Mouse (Mus musculus) gonadal fat pad, adult 2 months (tissue): ENCODE data around the gene Tmprss11f. TPM values are rescaled to one million over a fixed set of nuclear protein-coding genes. Genes with fewer than 3 reads are reported as not detected.
A peak's percentile ranks its signal among the peaks of the same experiment; 100 is the strongest.
"Not testable (repeated sequence)": the region's sequence is repeated elsewhere in the genome, so short reads cannot be mapped to it uniquely, and the experiment has no call there.

Experiments used
- DNase-seq: peaks from one replicate; pipeline ENCODE4 v3.0.0-alpha.2; 2012; ENCODE audit warnings: low read depth
- polyA plus RNA-seq: library from polyadenylated mRNA; depleted of rRNA; stranded (reverse); fragments of >200 nt; gene quantifications from 2 replicates; pipeline ENCODE4 v1.2.3, GENCODE M21; 2012; rRNA removed

The Tmprss11f gene
- not detected in 2 replicates for polyA plus RNA-seq

DNA sequence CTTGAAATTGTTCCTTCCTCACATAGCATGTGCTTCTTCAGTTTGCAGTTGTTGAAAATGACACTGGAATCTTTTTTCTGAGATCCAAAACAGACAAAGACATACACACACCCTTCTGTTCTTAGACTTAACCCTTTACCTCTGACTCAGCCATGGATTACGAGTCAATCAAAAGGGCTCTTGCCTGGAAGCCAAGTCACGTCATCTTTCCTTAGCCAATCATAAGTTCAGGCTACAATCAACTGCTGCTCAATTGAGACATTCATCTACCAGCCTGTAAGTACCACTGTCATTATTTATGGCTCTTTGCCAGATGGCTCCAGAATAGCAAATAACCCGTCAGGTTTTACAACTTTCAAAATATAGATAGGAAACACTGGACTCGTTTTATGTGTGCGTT, at the start of gene Tmprss11f:
Gene Tmprss11f, minus strand, starts transcription at position 101 of the 400 bp plus-strand sequence.
- DNase-seq: no peak

DNA sequence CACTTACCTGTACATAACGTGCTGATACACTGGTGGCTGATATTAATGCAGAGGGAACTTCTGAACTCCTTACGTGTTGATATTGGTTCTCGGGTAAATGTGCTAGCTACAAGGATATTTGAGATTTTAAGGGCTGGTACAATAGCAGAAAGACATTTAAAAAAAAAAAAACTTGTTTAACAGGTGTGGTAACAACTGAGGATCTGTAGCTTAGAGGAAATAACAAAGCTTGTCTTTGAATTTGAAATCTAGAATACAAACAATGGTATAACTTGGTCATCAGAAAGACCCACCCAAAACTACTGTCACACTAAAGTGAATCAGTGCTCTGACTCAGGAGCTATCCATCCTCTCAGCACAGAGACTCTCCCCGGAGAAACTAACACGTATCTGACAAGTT, 44.0 kb upstream of the Tmprss11f start, which contains the start of gene Tmprss11b:
Gene Tmprss11b, minus strand, starts transcription at position 101 of the 400 bp plus-strand sequence.
- DNase-seq: no peak

DNA sequence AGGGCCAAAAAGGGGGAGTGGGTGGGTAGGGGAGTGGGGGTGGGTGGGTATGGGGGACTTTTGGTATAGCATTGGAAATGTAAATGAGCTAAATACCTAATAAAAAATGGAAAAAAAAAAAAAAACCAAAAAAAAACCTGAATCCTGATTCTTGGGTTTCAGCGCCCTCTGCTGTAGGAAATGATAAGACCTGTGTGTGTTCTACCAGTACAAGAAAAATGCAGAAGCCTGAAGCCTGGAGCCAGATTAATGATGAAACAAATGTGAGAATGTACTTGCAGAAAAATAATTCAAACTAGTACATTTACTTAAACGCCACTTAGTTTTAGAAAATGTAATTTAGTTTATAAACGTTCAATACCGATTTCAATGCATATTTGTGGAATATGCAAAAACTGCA, 17.0 kb upstream of the Tmprss11f start:
- not testable (repeated sequence) for DNase-seq

DNA sequence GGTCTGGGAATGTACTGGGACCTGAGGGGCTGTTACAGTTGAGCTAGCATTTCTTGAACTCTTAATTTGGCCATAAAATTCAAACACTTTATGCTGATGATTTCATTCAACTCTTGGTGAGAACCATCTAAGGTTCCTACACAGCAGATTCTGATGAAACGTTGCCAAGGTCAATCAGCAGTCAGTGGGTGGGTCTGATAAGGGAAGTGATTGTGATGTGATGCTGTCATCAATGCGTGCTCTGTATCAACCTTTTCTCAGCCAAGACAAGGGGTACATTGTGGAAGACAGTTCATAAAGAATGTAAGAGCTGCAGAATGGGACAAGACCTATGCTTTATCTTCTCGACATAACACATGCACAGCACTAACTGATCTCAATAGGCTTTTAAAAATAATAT, 8.6 kb upstream of the Tmprss11f start:
- no peak for DNase-seq

DNA sequence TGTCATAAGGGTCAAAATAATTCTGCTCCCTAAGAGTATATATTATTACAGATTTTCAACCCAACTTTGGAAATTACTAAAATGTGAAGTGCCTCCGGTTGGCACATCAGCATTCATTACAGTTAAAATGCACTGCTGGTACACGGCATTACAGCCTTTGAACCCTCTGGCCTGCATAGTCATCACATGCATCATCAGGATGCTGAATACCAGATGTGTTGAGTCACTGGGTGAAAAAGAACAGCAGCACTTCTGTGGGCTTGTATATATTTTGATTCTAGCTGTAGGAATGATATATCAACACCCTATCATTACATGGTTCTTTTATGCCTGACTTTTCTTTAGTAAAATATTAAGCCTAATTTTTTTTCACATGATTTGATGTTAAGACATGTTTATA, 1.5 kb downstream of the Tmprss11f start:
- no peak for DNase-seq

DNA sequence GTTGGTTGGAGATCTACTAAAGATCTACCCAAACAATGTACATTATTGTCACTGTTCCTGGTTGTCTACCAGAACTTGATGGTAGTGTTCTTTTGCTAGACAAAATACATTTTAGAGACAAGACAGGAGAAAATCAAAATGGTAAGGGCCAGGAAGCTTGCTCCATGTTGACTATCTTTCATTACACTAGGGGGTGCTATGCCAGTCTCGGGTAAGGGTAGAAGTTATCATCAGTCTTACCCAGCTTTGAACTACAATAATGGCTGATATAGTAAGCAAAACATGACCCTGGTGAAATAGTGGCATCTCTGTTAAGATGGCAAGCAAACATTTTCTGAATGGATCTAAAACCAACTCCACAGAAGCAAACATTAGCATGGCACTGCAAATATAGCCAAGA, 10.4 kb downstream of the Tmprss11f start:
- no peak for DNase-seq

DNA sequence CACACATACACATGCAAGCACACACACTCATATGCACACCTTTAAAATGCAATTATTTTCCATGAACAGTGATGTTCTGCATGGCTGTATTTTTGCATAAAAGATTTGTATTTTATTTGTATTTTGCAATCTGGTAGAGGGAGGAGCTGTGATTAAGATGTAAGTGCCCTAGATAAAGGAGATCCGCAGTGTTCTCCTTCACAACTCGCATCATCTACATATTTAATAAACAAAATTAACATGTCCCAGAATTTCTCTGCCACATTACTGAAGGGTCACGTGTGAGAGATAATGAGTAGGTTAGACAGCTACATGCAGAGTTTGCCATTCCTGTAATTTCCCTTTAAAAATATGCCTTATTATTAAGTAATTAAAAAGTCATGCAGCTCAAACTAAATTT, 46.3 kb downstream of the Tmprss11f start:
- DNase-seq: no peak

DNA sequence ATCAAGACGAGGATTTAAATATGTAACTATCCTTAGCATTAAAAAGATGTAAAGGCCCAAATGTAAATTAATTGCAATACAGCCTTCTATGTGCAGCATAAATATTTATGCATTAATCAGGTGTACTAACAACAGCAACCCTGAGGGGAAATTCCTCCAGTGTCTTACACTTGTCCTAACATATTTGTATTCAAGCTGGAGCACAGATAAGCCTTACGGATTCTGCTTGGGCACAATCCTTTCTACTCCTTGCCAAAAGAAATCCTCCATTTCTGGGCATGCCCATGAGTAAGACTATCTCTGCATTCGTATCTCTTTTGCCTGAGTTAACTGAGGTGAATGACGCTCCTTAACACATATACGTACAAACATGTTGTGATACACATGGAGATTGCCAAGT, 49.6 kb downstream of the Tmprss11f start:
- DNase-seq: no peak

DNA sequence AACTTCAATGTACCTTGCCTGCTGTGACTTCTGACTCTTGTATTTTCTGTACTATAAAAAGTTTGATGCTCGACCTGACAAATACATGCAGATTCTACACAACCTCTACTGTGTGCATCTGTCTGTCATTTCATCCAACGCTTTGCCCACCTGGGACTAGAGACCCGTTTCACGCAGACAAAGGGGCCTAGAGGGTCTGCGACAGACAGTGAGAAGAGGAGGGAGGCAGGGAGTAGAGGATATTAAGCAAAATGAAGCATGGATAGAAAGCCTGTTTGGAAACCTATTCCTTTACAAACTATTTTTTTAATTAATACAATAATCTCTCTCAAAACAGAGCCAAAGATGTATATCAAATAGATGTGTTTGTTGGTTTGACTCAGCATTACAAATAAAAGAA, 50.2 kb downstream of the Tmprss11f start:
- no peak for DNase-seq

DNA sequence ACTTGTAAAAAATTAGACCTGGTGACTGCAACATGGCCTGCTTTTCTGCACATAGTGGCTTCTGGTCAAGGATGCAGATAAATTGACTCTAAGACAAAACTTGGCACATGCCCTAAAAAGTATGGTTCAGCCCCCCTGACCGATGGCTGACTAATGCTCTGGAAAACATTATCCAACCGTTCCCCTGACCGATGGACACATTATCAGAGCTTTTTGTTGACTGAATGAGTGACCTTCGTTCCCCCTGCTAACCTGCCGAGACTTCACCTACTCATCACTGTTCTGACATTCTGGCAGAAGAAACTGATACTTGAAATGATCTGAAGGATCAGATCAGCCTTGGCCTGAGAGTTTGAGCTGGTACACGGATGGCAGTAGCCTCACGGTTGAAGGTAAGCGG, 53.5 kb downstream of the Tmprss11f start:
- not testable (repeated sequence) for DNase-seq

DNA sequence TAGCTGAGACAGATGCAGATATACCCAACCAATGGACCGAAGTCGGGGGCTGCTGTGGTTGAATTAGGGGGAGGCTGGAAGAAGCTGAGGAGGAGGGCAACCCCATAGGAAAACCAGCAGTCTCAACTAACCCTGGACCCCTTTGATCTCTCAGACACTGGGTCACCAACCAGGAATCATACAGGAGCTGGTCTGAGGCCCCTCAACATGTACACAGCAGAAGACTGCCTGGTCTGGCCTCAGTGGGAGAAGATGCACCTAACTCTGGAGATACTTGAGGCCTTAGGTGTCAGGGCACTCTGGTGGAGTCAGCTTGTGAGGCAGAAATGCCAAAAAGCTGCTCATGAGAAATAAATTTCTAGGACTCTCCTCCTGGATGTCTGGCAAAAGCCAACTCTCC, 85.5 kb downstream of the Tmprss11f start:
- no peak for DNase-seq

DNA sequence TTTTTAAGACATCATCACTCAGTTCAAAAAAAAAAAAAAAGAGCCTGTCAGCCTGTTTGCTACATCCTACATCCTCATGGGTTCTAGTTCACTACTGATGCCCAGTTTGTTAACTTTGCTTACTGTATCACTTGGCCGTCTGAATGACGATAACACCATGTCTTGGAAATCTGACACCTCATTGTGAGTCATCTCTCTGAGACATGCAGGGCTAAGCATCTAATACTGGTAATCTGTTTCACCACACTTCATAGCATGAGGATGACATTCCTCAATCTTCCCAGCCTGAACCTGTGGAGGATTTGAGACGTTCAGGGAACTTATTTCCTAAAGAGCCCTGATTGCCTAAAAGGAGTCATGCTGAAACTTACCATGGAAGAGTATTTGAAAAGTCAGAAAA, 91.6 kb downstream of the Tmprss11f start:
- no peak for DNase-seq

DNA sequence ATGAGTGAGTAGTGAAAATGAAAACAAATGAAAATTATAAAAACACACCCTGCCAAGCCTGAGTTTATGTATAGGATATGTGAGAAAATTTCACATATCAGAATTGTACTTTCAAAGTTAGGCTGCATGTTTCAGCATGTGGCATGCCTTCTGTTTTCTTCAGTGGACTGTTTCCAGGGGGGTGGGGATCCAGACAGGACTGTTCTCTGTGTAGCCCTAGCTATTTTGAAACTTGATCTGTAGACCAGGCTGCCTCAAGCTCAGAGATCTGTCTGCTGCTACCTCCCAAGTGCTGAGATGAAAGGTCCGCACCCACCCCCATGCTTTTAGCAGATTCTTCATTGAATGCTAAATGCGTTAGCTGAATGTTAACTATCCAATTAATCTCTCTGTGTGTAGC, 103.5 kb downstream of the Tmprss11f start:
- no peak for DNase-seq

DNA sequence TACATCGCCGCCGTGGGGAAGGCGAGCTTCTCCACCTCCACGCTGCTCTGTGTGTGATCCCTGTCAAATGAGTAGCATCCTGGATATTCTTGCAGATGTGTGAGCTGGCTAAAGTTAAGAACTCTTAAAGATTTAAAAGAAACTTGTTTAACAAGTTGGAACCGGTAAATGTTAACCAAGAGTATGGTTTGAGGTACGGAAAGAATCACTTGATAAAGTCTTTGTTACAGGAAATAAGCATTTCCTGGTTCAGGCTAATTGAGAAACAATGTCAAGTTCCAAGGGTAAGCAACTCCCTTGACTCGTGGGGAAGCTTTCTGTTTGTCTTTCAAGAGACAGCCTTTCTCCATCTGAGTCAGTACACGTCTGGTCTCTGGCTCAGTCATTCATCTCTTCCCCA, 113.7 kb downstream of the Tmprss11f start, which contains the start of gene Tmprss11g:
Gene Tmprss11g, minus strand, starts transcription at position 101 of the 400 bp plus-strand sequence.
- DNase-seq: no peak

DNA sequence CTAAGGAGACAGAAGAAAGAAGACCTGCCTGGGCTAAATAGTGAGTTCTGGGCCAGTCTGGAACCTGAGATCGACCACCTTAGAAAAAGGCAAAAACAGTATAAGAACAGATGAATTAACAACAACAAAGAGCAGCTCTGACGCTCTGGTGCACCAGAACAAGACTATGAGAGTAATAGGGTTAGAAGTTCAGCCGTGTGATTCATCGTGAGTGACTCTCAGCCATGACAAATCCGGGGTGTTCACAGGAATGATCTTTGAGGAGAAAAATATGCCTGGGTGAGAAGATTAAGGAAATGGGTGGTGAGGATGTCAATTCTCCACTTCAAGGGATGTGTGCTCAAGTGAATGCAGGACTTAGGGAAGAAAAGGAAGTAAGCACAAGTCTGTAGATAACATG, 120.7 kb downstream of the Tmprss11f start:
- no peak for DNase-seq

DNA sequence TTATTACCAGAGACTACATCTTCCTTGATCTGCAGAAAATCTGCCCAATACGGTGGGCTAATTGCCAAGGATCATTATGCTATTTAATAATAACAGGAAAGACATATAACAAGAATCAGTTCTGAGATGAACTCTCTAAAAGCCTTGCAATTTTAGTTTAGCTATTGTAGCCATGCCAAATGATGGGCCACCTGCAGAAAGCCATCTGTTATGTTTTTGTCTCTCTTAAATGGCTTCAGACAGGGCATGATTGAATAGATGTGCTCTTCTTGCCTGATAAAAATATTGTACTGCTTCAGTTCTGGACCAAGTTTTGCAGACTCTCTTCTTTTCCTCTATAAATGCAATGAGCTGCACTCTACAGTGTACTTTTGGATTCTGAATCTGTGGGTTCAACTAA, 138.8 kb downstream of the Tmprss11f start:
- no peak for DNase-seq

DNA sequence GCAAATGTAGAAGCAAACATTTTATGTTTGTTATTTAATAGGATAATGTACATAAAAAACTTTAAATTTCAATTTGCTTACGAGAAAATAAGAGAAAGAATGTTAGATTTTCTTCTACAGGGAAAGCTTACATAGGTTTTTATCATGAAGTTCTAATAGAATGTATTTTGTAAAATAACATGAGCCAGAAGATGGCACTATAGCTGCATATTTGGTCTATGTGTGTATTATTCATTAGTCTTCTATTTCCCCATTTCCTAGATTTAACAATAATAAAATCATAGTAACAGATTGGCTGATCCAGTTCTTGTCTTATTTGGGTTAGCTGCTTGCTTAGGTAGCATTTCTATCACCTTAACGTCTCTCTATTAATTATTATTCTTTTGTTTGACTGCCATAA, 149.7 kb downstream of the Tmprss11f start:
- DNase-seq: no peak

DNA sequence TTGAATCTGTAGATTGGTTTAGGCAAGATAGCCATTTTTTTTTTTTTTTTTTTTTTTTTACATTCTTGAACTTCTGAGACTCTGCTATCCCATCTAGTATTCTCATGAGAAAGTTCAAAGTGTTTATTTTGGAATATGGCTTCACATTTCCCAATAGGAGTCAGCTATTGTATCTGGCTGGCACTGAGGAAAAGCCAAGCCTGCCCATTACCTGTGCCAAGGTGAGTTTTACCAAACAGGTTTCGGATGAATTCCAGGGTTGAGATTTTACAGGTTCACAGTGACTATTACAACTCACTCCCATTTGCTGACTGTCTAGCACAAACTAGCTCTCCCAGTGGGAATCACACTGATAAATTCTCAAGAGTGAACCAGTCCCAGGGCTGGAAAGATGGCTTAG, 150.2 kb downstream of the Tmprss11f start:
- DNase-seq: peak; percentile 79

DNA sequence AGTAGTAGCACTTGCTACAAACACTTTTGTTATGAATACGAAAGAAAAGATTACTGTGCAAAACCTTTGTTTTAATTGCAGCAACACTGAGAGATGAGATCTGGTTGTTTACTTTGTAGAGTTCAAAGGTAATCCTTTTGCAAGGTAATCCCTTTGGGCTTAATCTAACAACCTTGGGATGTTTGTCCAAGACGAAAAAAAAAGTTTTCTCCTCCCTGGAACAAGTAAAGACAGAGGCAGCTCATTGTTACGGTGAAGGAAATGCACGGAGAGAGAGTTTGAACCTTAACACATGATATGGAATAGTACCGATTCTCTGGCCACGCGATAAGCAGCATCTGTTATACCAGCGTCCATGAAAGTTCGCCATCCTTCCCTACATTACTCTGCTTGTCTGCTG, 158.4 kb downstream of the Tmprss11f start:
- peak; percentile 55 for DNase-seq

Other genes starting within 250 kb of the Tmprss11f start
- not detected in 2 replicates for gene Tmprss11a, start 163.4 kb downstream of the Tmprss11f start, polyA plus RNA-seq
- not detected in 2 replicates for gene Tmprss11g, start 113.8 kb downstream of the Tmprss11f start, polyA plus RNA-seq
- not detected in 2 replicates for gene Tmprss11b, start 43.9 kb upstream of the Tmprss11f start, polyA plus RNA-seq
- not detected in 2 replicates for gene Tmprss11e, start 113.4 kb upstream of the Tmprss11f start, polyA plus RNA-seq
- gene Ythdc1, start 171.8 kb upstream of the Tmprss11f start, polyA plus RNA-seq: 9.8 and 17.3 TPM in 2 replicates